Mouse (Mus musculus): ENCODE measurements at regions not wholly inside any gene's neighbourhood (a gene's known extent, or its start where the extent isn't known, plus 50 kb on each side); places are given as distances from the start of the nearest gene placed in this dataset.

DNA sequence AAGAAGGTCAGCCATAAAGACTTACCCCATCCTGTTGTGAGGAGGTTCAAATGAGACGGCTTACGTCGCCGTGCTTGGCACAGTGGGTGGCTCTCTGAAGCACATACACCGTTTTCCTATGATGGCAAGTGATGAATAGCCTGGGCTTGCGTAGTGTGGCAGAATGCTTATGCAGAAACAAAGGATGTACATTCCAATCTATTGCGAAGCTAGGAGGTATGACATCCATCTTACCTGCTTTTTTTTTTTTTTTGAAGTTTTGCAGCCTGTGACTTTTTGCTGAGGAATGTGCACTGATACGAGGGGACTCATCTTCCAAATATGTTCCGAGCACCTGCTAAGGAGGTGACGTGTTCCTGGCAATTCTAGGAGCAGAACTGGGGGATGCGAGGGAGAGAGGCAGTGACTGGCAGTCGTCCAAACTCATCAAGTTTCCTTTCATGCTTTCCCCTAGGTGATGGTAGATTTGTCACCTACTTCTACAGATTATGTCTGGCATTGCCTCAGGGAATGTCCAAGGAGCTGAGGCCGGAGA lies 61.1 kb upstream of the Smndc1 start:
- H3K4me3 ChIP-seq (ENCODE audit: inconsistent target) = no peak overlapping the region
- H3K27ac ChIP-seq = no peak overlapping the region
- H3K36me3 ChIP-seq (ENCODE audit: inconsistent target) = no peaks in the 10 kb centered on the region
- H3K79me2 ChIP-seq (ENCODE audit: inconsistent target) = no peaks in the 10 kb centered on the region
- 96% methylated on average over 13 of the region's 13 CpGs for WGBS (ENCODE audit: missing documents)

DNA sequence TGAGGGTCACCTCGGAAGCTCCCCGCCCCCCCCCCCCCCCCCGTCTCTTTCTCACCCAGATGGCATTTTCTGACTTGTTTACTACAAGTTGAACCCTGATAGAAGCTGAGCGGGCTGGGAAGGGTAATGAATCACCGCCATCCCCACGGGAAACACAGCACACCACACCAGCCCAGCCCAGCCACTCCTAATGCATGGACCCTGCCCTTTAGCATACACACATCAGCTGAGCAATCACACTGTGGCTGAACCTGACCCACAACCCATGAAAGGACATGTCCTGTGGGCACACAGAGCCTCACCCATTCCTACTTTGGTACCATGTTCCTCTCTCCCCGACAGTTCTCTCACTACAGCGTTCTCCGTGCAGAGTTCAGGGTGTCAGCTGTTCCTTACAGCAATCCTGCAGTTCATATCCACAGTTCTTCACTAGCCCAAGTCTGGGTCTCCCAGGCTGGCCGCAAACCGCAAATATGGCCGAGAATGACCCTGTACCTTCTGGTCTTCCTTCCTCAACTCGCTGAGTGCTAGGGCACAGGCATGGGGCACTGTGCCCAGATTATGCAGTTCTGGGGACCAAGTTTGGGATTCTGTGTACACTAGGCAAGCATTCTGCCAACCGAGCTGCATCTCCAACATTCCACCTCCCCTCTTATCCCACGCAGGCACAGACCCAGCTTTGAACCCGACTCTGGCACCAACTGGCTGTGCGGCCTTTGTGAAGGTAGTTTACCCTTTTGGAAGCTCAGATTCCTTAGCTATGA lies 60.4 kb upstream of the Smndc1 start:
- Histone ChIP-seq H3K27ac (no peak overlapping the region), H3K4me3 (ENCODE audit: inconsistent target) (no peak overlapping the region), H3K36me3 (ENCODE audit: inconsistent target) (no peaks in the 10 kb centered on the region), H3K79me2 (ENCODE audit: inconsistent target) (no peaks in the 10 kb centered on the region)
- WGBS (ENCODE audit: missing documents) = 75% methylated on average over 15 of the region's 17 CpGs

GRCm38 (mm10) chr19:53449137-53449783 lies 58.9 kb upstream of the Smndc1 start:
- WGBS (ENCODE audit: missing documents) = 82% methylated on average over 16 of the region's 17 CpGs

DNA sequence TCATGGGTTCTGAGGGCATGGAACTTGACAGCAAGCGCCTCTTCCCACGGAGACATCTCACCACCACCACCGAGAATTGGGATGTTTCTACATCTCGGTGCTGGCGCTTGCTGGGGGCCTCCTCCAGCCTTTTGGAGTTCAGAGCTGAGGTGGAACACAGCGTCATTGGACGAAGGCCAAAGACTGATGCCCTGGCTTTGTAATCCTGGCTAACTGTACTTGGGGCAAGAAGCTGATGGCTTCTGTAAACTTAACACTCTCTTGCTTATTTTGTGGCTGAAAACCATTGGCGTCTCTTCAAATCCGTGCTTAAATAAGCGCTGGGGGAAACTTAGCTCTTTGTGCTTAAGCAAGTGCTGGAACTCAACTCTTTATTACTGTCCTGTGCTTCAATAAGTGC lies 57.8 kb upstream of the Smndc1 start:
- Histone ChIP-seq H3K27ac (no peak overlapping the region), H3K36me3 (ENCODE audit: inconsistent target) (no peaks in the 10 kb centered on the region), H3K4me3 (ENCODE audit: inconsistent target) (no peak overlapping the region), H3K79me2 (ENCODE audit: inconsistent target) (no peaks in the 10 kb centered on the region)
- 94% methylated on average over 10 of the region's 10 CpGs for WGBS (ENCODE audit: missing documents)

More at GRCm38 (mm10) chr19:53449137-53449783, 58.9 kb upstream of the Smndc1 start:
- no peak overlapping the region for H3K27ac ChIP-seq
- no peaks in the 10 kb centered on the region for H3K79me2 ChIP-seq (ENCODE audit: inconsistent target)
- H3K36me3 ChIP-seq (ENCODE audit: inconsistent target) = no peaks in the 10 kb centered on the region
- no peak overlapping the region for H3K4me3 ChIP-seq (ENCODE audit: inconsistent target)

DNA sequence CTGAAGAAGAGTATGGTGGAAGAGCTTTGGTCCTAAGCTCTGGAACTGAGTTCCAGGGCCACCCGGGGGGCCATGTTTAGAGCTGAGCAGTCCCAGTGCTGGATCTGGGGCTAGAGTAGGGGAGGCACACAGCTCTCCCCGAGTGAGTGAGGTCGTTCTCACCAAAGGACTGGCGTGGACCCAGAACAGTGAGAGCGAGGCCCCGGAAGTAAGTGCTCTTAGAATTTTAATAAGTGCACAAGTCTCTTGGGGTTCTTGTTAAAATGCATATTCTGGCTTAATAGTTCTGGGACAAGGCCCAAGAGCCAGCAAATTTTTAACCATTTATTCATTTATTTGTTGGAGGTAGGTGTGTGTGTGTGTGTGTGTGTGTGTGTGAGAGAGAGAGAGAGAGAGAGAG lies 57.4 kb upstream of the Smndc1 start:
- no peak overlapping the region for H3K27ac ChIP-seq
- 92% methylated on average over 6 of the region's 6 CpGs for WGBS (ENCODE audit: missing documents)
- no peak overlapping the region for H3K4me3 ChIP-seq (ENCODE audit: inconsistent target)

DNA sequence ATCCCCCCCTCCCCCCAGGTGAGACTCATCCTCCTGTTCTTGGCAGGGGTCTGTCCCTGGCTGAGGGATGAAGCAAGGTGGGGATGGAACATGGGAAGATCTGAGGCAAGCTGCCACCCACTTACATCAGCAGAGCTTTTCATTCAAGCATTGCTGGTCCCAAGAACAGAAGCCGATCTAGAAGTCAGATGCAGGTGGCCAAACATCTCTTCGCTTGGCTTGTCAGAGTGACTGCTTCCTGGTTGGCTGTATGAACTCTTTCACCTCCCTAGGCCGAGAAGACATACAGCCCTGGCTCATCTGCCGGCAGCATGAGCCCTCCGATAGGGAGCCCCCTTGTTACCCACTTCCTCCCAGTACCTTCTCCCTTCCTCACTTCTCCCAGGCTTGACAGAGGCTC lies 55.8 kb upstream of the Smndc1 start:
- Histone ChIP-seq H3K36me3 (ENCODE audit: inconsistent target) (no peaks in the 10 kb centered on the region), H3K79me2 (ENCODE audit: inconsistent target) (no peaks in the 10 kb centered on the region), H3K27ac (no peak overlapping the region), H3K4me3 (ENCODE audit: inconsistent target) (no peak overlapping the region)
- WGBS (ENCODE audit: missing documents) = 66% methylated on average over 3 of the region's 5 CpGs

More for the DNA sequence above, 57.4 kb upstream of the Smndc1 start:
- Histone ChIP-seq H3K36me3 (ENCODE audit: inconsistent target) (no peaks in the 10 kb centered on the region), H3K79me2 (ENCODE audit: inconsistent target) (no peaks in the 10 kb centered on the region)

DNA sequence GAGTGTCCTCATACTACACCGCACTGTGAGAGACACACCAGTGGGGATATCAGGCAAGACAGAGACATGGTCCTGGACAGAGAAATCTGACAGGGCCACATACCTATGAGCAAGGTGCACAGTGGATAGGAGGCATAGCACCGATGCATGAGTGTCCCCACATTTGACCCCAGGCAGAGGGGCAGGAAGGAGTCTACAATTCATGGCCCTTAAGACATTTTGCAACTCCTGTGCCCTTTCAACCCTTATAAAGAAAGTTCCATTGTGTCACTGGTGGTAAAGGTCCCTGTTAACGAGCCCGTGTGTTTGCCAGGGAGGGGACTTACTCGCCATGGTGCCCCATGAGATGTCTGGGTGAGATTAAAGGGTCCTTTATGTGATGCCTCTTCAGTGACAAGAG lies 54.3 kb upstream of the Smndc1 start:
- Histone ChIP-seq H3K79me2 (ENCODE audit: inconsistent target) (no peaks in the 10 kb centered on the region), H3K36me3 (ENCODE audit: inconsistent target) (no peaks in the 10 kb centered on the region), H3K27ac (no peak overlapping the region), H3K4me3 (ENCODE audit: inconsistent target) (no peak overlapping the region)
- WGBS (ENCODE audit: missing documents) = 91% methylated on average over 5 of the region's 5 CpGs

GRCm38 (mm10) chr19:53442756-53443654 lies 52.6 kb upstream of the Smndc1 start:
- H3K27ac ChIP-seq = no peak overlapping the region
- no peaks in the 10 kb centered on the region for H3K79me2 ChIP-seq (ENCODE audit: inconsistent target)
- H3K4me3 ChIP-seq (ENCODE audit: inconsistent target) = no peak overlapping the region
- no peaks in the 10 kb centered on the region for H3K36me3 ChIP-seq (ENCODE audit: inconsistent target)
- 92% methylated on average over 19 of the region's 22 CpGs for WGBS (ENCODE audit: missing documents)

GRCm38 (mm10) chr19:53442132-53442610 lies 51.8 kb upstream of the Smndc1 start:
- H3K79me2 ChIP-seq (ENCODE audit: inconsistent target) = no peaks in the 10 kb centered on the region
- WGBS (ENCODE audit: missing documents) = 93% methylated on average over 4 of the region's 4 CpGs

GRCm38 (mm10) chr19:53441449-53442131 lies 51.2 kb upstream of the Smndc1 start:
- Histone ChIP-seq H3K79me2 (ENCODE audit: inconsistent target) (no peaks in the 10 kb centered on the region), H3K27ac (no peak overlapping the region), H3K4me3 (ENCODE audit: inconsistent target) (no peak overlapping the region), H3K36me3 (ENCODE audit: inconsistent target) (no peaks in the 10 kb centered on the region)
- WGBS (ENCODE audit: missing documents) = 60% methylated on average over 13 of the region's 13 CpGs

More at GRCm38 (mm10) chr19:53442132-53442610, 51.8 kb upstream of the Smndc1 start:
- Histone ChIP-seq H3K36me3 (ENCODE audit: inconsistent target) (no peaks in the 10 kb centered on the region), H3K27ac (no peak overlapping the region), H3K4me3 (ENCODE audit: inconsistent target) (no peak overlapping the region)

DNA sequence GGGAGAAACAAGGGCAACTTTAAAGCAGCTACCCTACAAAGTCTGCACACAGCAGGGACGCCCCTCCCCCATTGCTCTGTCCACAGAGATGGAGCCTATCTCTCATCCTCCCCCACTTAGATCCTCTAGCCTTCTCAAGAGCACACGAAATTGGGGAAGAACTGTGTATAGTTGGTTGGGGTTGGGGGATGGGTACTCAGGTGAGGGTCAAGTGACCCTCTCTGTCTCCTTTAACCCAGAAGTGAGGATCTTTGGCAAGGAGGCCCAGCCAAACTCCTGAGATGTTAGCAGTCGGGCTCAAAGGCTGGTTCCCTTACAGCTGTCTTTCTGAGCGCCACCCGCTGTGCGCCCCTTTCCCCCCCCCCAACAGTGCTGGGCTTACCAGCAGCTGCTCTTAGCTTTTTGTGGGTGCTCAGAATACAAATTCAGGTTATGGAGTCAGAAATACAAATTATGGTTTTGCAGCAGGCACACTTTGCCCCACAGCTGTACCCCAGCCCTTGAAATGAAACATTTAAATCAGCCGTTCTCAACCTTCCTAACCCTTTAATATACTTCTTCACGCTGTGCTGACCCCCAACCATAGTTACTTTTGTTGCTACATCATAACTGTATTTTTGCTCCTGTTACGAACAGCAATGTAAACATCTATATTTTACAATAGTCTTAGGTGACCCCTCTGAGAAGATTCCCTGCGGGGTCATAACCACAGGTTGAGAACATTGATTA lies 50.1 kb upstream of the Smndc1 start:
- 72% methylated on average over 10 of the region's 10 CpGs for WGBS (ENCODE audit: missing documents)
- no peak overlapping the region for H3K27ac ChIP-seq

More for the DNA sequence above, 50.1 kb upstream of the Smndc1 start:
- H3K79me2 ChIP-seq (ENCODE audit: inconsistent target) = no peaks in the 10 kb centered on the region
- H3K4me3 ChIP-seq (ENCODE audit: inconsistent target) = no peak overlapping the region
- no peaks in the 10 kb centered on the region for H3K36me3 ChIP-seq (ENCODE audit: inconsistent target)

All from macrophage (primary cell).